Comparison of ENCODE assay signal across 1 mouse cellular context in genomic region chr10:95440566-95440965, GRCm38 (mm10).
TF ChIP-seq lines count a peak whose summit lies in the region.

No protein-coding gene starts in this region.

TF ChIP-seq in CH12.LX, 34 proteins besides CTCF, POLR2A, EP300 and RAD21:
- TF ChIP-seq SMC3 (IDR thresholded peaks at IDR 0.05; ENCODE audit: low read depth, low read length) (peak; percentile 65), ELF1 (IDR thresholded peaks at IDR 0.05; ENCODE audit: low read depth, low read length) (no peak), USF1 (IDR thresholded peaks at IDR 0.05; ENCODE audit: low read depth, low read length) (peak; percentile 77), IRF4 (IDR thresholded peaks at IDR 0.05; ENCODE audit: low read depth, low read length) (0 out of 2 replicates have a peak, but pooled peaks have one; percentile 8), HCFC1 (IDR thresholded peaks at IDR 0.05; ENCODE audit: low read depth, low read length) (no peak), ZNF384 (IDR thresholded peaks at IDR 0.05; ENCODE audit: low read depth, low read length) (peak; percentile 73), MXI1 (IDR thresholded peaks at IDR 0.05; ENCODE audit: low read depth, low read length) (peak; percentile 55; the same call in 1 of the 2 replicates), ETS1 (conservative IDR thresholded peaks at IDR 0.05; ENCODE audit: low read depth, low read length) (0 out of 2 replicates have a peak, but pooled peaks have one; percentile 19), MAX (IDR thresholded peaks at IDR 0.05; ENCODE audit: low read length) (peak; percentile 90), MAFK (IDR thresholded peaks at IDR 0.05; ENCODE audit: insufficient replicate concordance, low read length) (no peak), MEF2A (IDR thresholded peaks at IDR 0.05; ENCODE audit: borderline replicate concordance, low read depth, low read length) (0 out of 2 replicates have a peak, but pooled peaks have one; percentile 28), NRF1 (IDR thresholded peaks at IDR 0.05; ENCODE audit: low read depth, low read length) (no peak), USF2 (conservative IDR thresholded peaks at IDR 0.05; ENCODE audit: low read depth, low read length) (peak; percentile 69), MYC (IDR thresholded peaks at IDR 0.05; ENCODE audit: low read depth, low read length) (peak; percentile 91), BHLHE40 (IDR thresholded peaks at IDR 0.05; ENCODE audit: low read depth, low read length) (peak; percentile 39; the same call in 1 of the 2 replicates)
